Mouse (Mus musculus) MEL (cell line): ENCODE measurements around the gene Tktl1.

Experiments
- CTCF ChIP-seq, 3 experiments: IDR thresholded peaks in 2 of 3; conservative IDR thresholded peaks in 1 of 3; 2 replicates each; pipeline ENCODE4 v1.5.1; 2011 to 2012; ENCODE audit warnings: low read length in 3 of 3, low read depth in 2 of 3, mild to moderate bottlenecking in 2 of 3, improper control_type of control experiment in 1 of 3, inconsistent platforms in 1 of 3, mixed read lengths in 1 of 3, moderate library complexity in 1 of 3; ENCODE audit not compliant: control insufficient read depth in 1 of 3, insufficient read depth in 1 of 3, poor library complexity in 1 of 3, severe bottlenecking in 1 of 3
- EP300 ChIP-seq, 2 experiments: IDR thresholded peaks; 2 replicates each; pipeline ENCODE4 v1.6.1; 2011; ENCODE audit warnings: improper control_type of control experiment in 2 of 2, low read length in 2 of 2, low read depth in 1 of 2, mild to moderate bottlenecking in 1 of 2
- GABPA ChIP-seq: IDR thresholded peaks from 2 replicates; pipeline ENCODE4 v1.6.1; 2012; ENCODE audit warnings: low read depth, mild to moderate bottlenecking, inconsistent platforms, low read length, improper control_type of control experiment, moderate library complexity
- NRF1 ChIP-seq: IDR thresholded peaks from 2 replicates; pipeline ENCODE4 v1.6.1; 2014; ENCODE audit warnings: low read depth, mild to moderate bottlenecking, inconsistent platforms, low read length, improper control_type of control experiment, moderate library complexity; ENCODE audit not compliant: poor library complexity, insufficient read depth, severe bottlenecking
- POLR2A ChIP-seq, 2 experiments: IDR thresholded peaks; 2 replicates each; pipeline ENCODE4 v1.6.1; 2011 to 2012; ENCODE audit warnings: low read length in 2 of 2, mild to moderate bottlenecking in 2 of 2, control low read depth in 1 of 2, improper control_type of control experiment in 1 of 2, low read depth in 1 of 2, moderate library complexity in 1 of 2; ENCODE audit not compliant: control insufficient read depth in 1 of 2, insufficient read depth in 1 of 2, poor library complexity in 1 of 2
- POLR2AphosphoS2 ChIP-seq: IDR thresholded peaks from 2 replicates; pipeline ENCODE4 v1.6.1; 2011; ENCODE audit warnings: low read length, improper control_type of control experiment
- RCOR1 ChIP-seq: IDR thresholded peaks from 2 replicates; pipeline ENCODE4 v1.6.1; 2012; ENCODE audit warnings: low read depth, mild to moderate bottlenecking, inconsistent platforms, low read length, improper control_type of control experiment
- SIN3A ChIP-seq: IDR thresholded peaks from 2 replicates; pipeline ENCODE4 v1.6.1; 2012; ENCODE audit warnings: low read length, improper control_type of control experiment, inconsistent platforms
- TAL1 ChIP-seq: IDR thresholded peaks from 2 replicates; pipeline ENCODE4 v1.6.1; 2012; ENCODE audit warnings: mild to moderate bottlenecking, inconsistent platforms, low read length, moderate library complexity, mixed read lengths
- TCF12 ChIP-seq: IDR thresholded peaks from 2 replicates; pipeline ENCODE4 v1.6.1; 2014; ENCODE audit warnings: low read depth, mild to moderate bottlenecking, inconsistent platforms, low read length, improper control_type of control experiment, moderate library complexity
- USF1 ChIP-seq: IDR thresholded peaks from 2 replicates; pipeline ENCODE4 v1.6.1; 2014; ENCODE audit warnings: low read depth, mild to moderate bottlenecking, inconsistent platforms, low read length, improper control_type of control experiment, moderate library complexity
- USF2 ChIP-seq, 2 experiments: IDR thresholded peaks; 2 replicates each; pipeline ENCODE4 v1.6.1; 2011 to 2012; ENCODE audit warnings: improper control_type of control experiment in 2 of 2, low read length in 2 of 2, borderline replicate concordance in 1 of 2, inconsistent platforms in 1 of 2, low read depth in 1 of 2, mild to moderate bottlenecking in 1 of 2; ENCODE audit not compliant: insufficient read depth in 1 of 2

DNA sequence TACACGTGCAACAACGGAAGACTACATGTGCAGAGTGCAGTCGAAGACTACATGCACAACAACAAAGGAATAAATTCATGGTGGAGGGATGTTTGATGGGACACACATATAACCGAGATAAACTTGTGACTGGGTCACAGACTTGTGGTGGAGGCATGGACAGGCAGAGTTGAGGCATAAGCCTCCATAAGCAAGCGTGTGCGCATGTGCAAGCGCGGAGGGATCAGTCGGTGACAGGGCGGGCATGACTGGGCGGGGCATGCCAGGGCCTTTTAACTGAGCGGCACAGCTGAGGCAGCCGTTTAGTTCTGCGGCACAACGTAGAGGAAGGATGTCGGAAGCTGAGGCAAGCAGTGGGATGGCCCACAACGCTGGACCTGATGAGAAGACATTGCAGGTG, at the start of gene Tktl1:
- TF ChIP-seq RCOR1 (no peak), CTCF (IDR thresholded peaks at IDR 0.05 in 2 of 3, conservative IDR thresholded peaks at IDR 0.05 in 1 of 3; ENCODE audit: control insufficient read depth in 1 of 3, insufficient read depth in 1 of 3, low read depth in 2 of 3, low read length in 3 of 3, poor library complexity in 1 of 3, severe bottlenecking in 1 of 3) (no peak), TCF12 (no peak), NRF1 (no peak), POLR2A (IDR thresholded peaks at IDR 0.05; ENCODE audit: control insufficient read depth in 1 of 2, insufficient read depth in 1 of 2, low read depth in 1 of 2, low read length in 2 of 2, poor library complexity in 1 of 2) (no peak), POLR2AphosphoS2 (no peak), EP300 (IDR thresholded peaks at IDR 0.05; ENCODE audit: low read depth in 1 of 2, low read length in 2 of 2) (no peak), USF2 (IDR thresholded peaks at IDR 0.05; ENCODE audit: borderline replicate concordance in 1 of 2, insufficient read depth in 1 of 2, low read depth in 1 of 2, low read length in 2 of 2) (no peak), SIN3A (no peak), USF1 (no peak), GABPA (no peak), TAL1 (no peak)
